8 mouse cellular contexts compared by ENCODE assay signal in genomic region chr1:155083271-155084265, GRCm38 (mm10). TPM values are rescaled to one million over a fixed set of nuclear protein-coding genes. Genes with fewer than 3 reads are reported as not detected.
DNase-seq lines count a peak whose midpoint lies in the region; ATAC-seq and TF ChIP-seq lines count a peak whose summit lies in the region.

No protein-coding gene starts in this region.

- peak overlapping the region; percentile 93 for H3K27ac ChIP-seq in embryonic facial prominence, embryonic 14.5 days (replicated peaks; ENCODE audit: low read depth, low read length)
- H3K27ac ChIP-seq in heart, embryonic 12.5 days (ENCODE audit: poor library complexity, severe bottlenecking): peak overlapping the region; percentile 94
- H3K27ac ChIP-seq in kidney, postnatal 0 days: peak overlapping the region; percentile 95
- peak overlapping the region; percentile 82 for H3K27ac ChIP-seq in liver, embryonic 13.5 days
- H3K27ac ChIP-seq in stomach, embryonic 14.5 days (ENCODE audit: low read length): peak overlapping the region; percentile 98

- DNase-seq in 416B (ENCODE audit: low read depth): peak; percentile 88
- peak; percentile 88 to 91 for DNase-seq in adrenal gland, postnatal 4 days (ENCODE audit: low spot score in 2 of 2)
- DNase-seq in embryonic facial prominence, embryonic 14.5 days (ENCODE audit: low spot score): peak; percentile 96
- peak; percentile 96 for DNase-seq in kidney, postnatal 0 days (ENCODE audit: low spot score)
- peak; percentile 71 for DNase-seq in liver, embryonic 13.5 days
- peak; percentile 81 to 86 for DNase-seq in natural killer cell, adult 2 months (ENCODE audit: low spot score in 2 of 2)

- peak overlapping the region; percentile 92 for H3K4me2 ChIP-seq in embryonic facial prominence, embryonic 14.5 days (ENCODE audit: low read depth, low read length)
- peak overlapping the region; percentile 86 for H3K4me2 ChIP-seq in heart, embryonic 12.5 days
- H3K4me2 ChIP-seq in kidney, postnatal 0 days (ENCODE audit: low read length): peak overlapping the region; percentile 82
- H3K4me2 ChIP-seq in liver, embryonic 13.5 days: peak overlapping the region; percentile 89
- peak overlapping the region; percentile 74 for H3K4me2 ChIP-seq in stomach, embryonic 14.5 days (replicated peaks; ENCODE audit: low read depth, low read length)

- no peaks in the 10 kb centered on the region for H3K9me3 ChIP-seq in embryonic facial prominence, embryonic 14.5 days (ENCODE audit: control insufficient read depth, low read length)
- H3K9me3 ChIP-seq in heart, embryonic 12.5 days (replicated peaks): no peaks in the 10 kb centered on the region
- H3K9me3 ChIP-seq in kidney, postnatal 0 days (replicated peaks; ENCODE audit: low read length): no peaks in the 10 kb centered on the region
- no peaks in the 10 kb centered on the region for H3K9me3 ChIP-seq in liver, embryonic 13.5 days (replicated peaks)
- no peaks in the 10 kb centered on the region for H3K9me3 ChIP-seq in stomach, embryonic 14.5 days (ENCODE audit: control insufficient read depth, low read depth, low read length)

- H3K4me1 ChIP-seq in embryonic facial prominence, embryonic 14.5 days (ENCODE audit: control insufficient read depth, insufficient read depth, low read length): peaks cover 44% of the 10 kb centered on the region
- H3K4me1 ChIP-seq in heart, embryonic 12.5 days (replicated peaks): peaks cover 56% of the 10 kb centered on the region
- H3K4me1 ChIP-seq in kidney, postnatal 0 days (replicated peaks; ENCODE audit: insufficient read depth, low read length): peaks cover 32% of the 10 kb centered on the region
- H3K4me1 ChIP-seq in liver, embryonic 13.5 days (replicated peaks): peaks cover 57% of the 10 kb centered on the region
- peaks cover 48% of the 10 kb centered on the region for H3K4me1 ChIP-seq in stomach, embryonic 14.5 days (ENCODE audit: control insufficient read depth, insufficient read depth, low read length)

- no peaks in the 10 kb centered on the region for H3K27me3 ChIP-seq in embryonic facial prominence, embryonic 14.5 days (replicated peaks; ENCODE audit: control insufficient read depth, insufficient read depth, low read length)
- no peaks in the 10 kb centered on the region for H3K27me3 ChIP-seq in heart, embryonic 12.5 days (replicated peaks)
- no peaks in the 10 kb centered on the region for H3K27me3 ChIP-seq in kidney, postnatal 0 days (ENCODE audit: insufficient read depth, low read length)
- peaks cover 44% of the 10 kb centered on the region for H3K27me3 ChIP-seq in liver, embryonic 13.5 days
- no peaks in the 10 kb centered on the region for H3K27me3 ChIP-seq in stomach, embryonic 14.5 days (ENCODE audit: control insufficient read depth, insufficient read depth, low read length)

- H3K36me3 ChIP-seq in embryonic facial prominence, embryonic 14.5 days (ENCODE audit: control insufficient read depth, insufficient read depth, low read length): no peaks in the 10 kb centered on the region
- no peaks in the 10 kb centered on the region for H3K36me3 ChIP-seq in heart, embryonic 12.5 days
- H3K36me3 ChIP-seq in kidney, postnatal 0 days (ENCODE audit: insufficient read depth, low read length): no peaks in the 10 kb centered on the region
- no peaks in the 10 kb centered on the region for H3K36me3 ChIP-seq in liver, embryonic 13.5 days
- H3K36me3 ChIP-seq in stomach, embryonic 14.5 days (ENCODE audit: control insufficient read depth, insufficient read depth, low read length): no peaks in the 10 kb centered on the region

- H3K4me3 ChIP-seq in embryonic facial prominence, embryonic 14.5 days (ENCODE audit: low read depth, low read length): peak overlapping the region; percentile 49
- H3K4me3 ChIP-seq in heart, embryonic 12.5 days: peak overlapping the region; percentile 53
- peak overlapping the region; percentile 45 for H3K4me3 ChIP-seq in kidney, postnatal 0 days (replicated peaks; ENCODE audit: low read depth, low read length)
- peak overlapping the region; percentile 63 for H3K4me3 ChIP-seq in liver, embryonic 13.5 days (replicated peaks)
- peak overlapping the region; percentile 38 for H3K4me3 ChIP-seq in stomach, embryonic 14.5 days (ENCODE audit: low read depth, low read length)

- peak; percentile 93 for ATAC-seq in embryonic facial prominence, embryonic 14.5 days (ENCODE audit: low read depth)
- peak; percentile 96 for ATAC-seq in heart, embryonic 12.5 days (ENCODE audit: insufficient number of reproducible peaks, low FRiP score)
- peak; percentile 94 for ATAC-seq in kidney, postnatal 0 days (replicated peaks; ENCODE audit: low FRiP score, low read depth)
- ATAC-seq in liver, embryonic 13.5 days (ENCODE audit: low read depth): peak; percentile 88
- peak; percentile 90 for ATAC-seq in stomach, embryonic 14.5 days (ENCODE audit: insufficient number of reproducible peaks, insufficient read depth, low FRiP score, low read depth)

- 3% methylated on average over 19 of the region's 77 CpGs for WGBS in embryonic facial prominence, embryonic 14.5 days
- 1% methylated on average over 36 of the region's 77 CpGs for WGBS in heart, embryonic 12.5 days
- under 1% methylated on average over 44 of the region's 77 CpGs for WGBS in kidney, postnatal 0 days
- 3% methylated on average over 58 of the region's 77 CpGs for WGBS in liver, embryonic 13.5 days (ENCODE audit: insufficient replicate concordance)
- WGBS in stomach, embryonic 14.5 days: 1% methylated on average over 48 of the region's 77 CpGs

- H3K9ac ChIP-seq in embryonic facial prominence, embryonic 14.5 days (ENCODE audit: low read depth, low read length): peak overlapping the region; percentile 80
- peak overlapping the region; percentile 79 for H3K9ac ChIP-seq in heart, embryonic 12.5 days
- H3K9ac ChIP-seq in kidney, postnatal 0 days (ENCODE audit: low read depth, low read length): peak overlapping the region; percentile 66
- H3K9ac ChIP-seq in liver, embryonic 13.5 days: peak overlapping the region; percentile 71
- peak overlapping the region; percentile 39 for H3K9ac ChIP-seq in stomach, embryonic 14.5 days (replicated peaks; ENCODE audit: low read depth, low read length)

- TF ChIP-seq CTCF in kidney, postnatal 0 days (IDR thresholded peaks at IDR 0.05; ENCODE audit: low read depth): no peak

RNA-seq across cellular contexts. Expression of gene Ier5, which starts 15.9 kb away (rescaled TPM):
- 10 to 100 TPM; 12.8 to 14.4 TPM for total RNA-seq in adrenal gland, postnatal 4 days (2021)
- 9.9 and 11.0 TPM in 2 replicates for polyA plus RNA-seq in embryonic facial prominence, embryonic 14.5 days (2014; fragmentation: Nextera tagmentation; extraction: Ambion mirVana)
- polyA plus RNA-seq in heart, embryonic 12.5 days (2016; fragmentation: Nextera tagmentation; extraction: Ambion mirVana): 8.9 and 10.9 TPM in 2 replicates
- 8.0 and 11.4 TPM in 2 replicates for polyA plus RNA-seq in kidney, postnatal 0 days (2015; fragmentation: Nextera tagmentation; extraction: Ambion mirVana)
- polyA plus RNA-seq in liver, embryonic 13.5 days (2015; fragmentation: Nextera tagmentation; extraction: Ambion mirVana): 1.6 and 1.9 TPM in 2 replicates
- 7.1 and 8.2 TPM in 2 replicates for polyA plus RNA-seq in stomach, embryonic 14.5 days (2014; fragmentation: Nextera tagmentation; extraction: Ambion mirVana)

Comparison
In these comparisons a context has a peak if more than half of its experiments do, and no peak if none do; other contexts are left out.
1. Peak in every context shown above with its lines: DNase-seq, ATAC-seq, H3K4me3 ChIP-seq and H3K27ac ChIP-seq.